Mouse (Mus musculus) heart, postnatal 0 days (tissue): ENCODE measurements around the gene Cd4. TPM values are rescaled to one million over a fixed set of nuclear protein-coding genes. Genes with fewer than 3 reads are reported as not detected.

Source experiments
- ATAC-seq: fragments of 200-750 bp; cut with Nextera tagmentation; 2 replicates; pipeline ENCODE4 v1.8.0; 2017; ENCODE audit warnings: low read depth, moderate number of reproducible peaks, moderate library complexity; ENCODE audit not compliant: insufficient read depth
- DNase-seq: peaks from one replicate; pipeline ENCODE4 v3.0.0-alpha.2; 2016; ENCODE audit warnings: low spot score
- H3K27ac ChIP-seq: fragments of 300-500 bp; sonication (generic); 2 replicates; pipeline ENCODE4 v1.5.1; 2014; ENCODE audit warnings: low read depth, mild to moderate bottlenecking
- H3K27me3 ChIP-seq: fragments of 300-500 bp; sonication (generic); 2 replicates; pipeline ENCODE4 v1.6.1; 2014; ENCODE audit warnings: low read length, mixed read lengths; ENCODE audit not compliant: control insufficient read depth, insufficient read depth
- H3K36me3 ChIP-seq: fragments of 300-500 bp; sonication (generic); replicated peaks from 2 replicates; pipeline ENCODE4 v1.6.1; 2014; ENCODE audit warnings: low read length, mixed read lengths; ENCODE audit not compliant: control insufficient read depth, insufficient read depth
- H3K4me1 ChIP-seq: fragments of 300-500 bp; sonication (generic); 2 replicates; pipeline ENCODE4 v1.6.1; 2014; ENCODE audit warnings: antibody characterized with exemption; ENCODE audit not compliant: control insufficient read depth, insufficient read depth
- H3K4me2 ChIP-seq: fragments of 300-500 bp; sonication (generic); 2 replicates; pipeline ENCODE4 v1.6.1; 2014; ENCODE audit warnings: low read depth, mild to moderate bottlenecking, low read length, moderate library complexity
- H3K4me3 ChIP-seq: fragments of 300-500 bp; sonication (generic); 2 replicates; pipeline ENCODE4 v1.5.1; 2014; ENCODE audit warnings: low read depth, low read length
- H3K9ac ChIP-seq: fragments of 300-500 bp; sonication (generic); replicated peaks from 2 replicates; pipeline ENCODE4 v1.6.1; 2014; ENCODE audit warnings: low read depth, low read length, mixed read lengths
- H3K9me3 ChIP-seq: fragments of 300-500 bp; sonication (generic); replicated peaks from 2 replicates; pipeline ENCODE4 v1.6.1; 2016; ENCODE audit warnings: low read length; ENCODE audit not compliant: control insufficient read depth
- CTCF ChIP-seq: IDR thresholded peaks from 2 replicates; pipeline ENCODE4 v1.5.1; 2016; ENCODE audit warnings: antibody characterized with exemption, control low read depth, low read depth
- EP300 ChIP-seq: IDR thresholded peaks from 2 replicates; pipeline ENCODE4 v1.6.1; 2016; ENCODE audit warnings: antibody characterized with exemption, low read depth
- WGBS: fragments of 180-500 bp; shearing (Covaris S2); extraction: QIAGEN DNeasy Blood & Tissue Kit; methylation state at CpG from one replicate; pipeline ENCODE4 v1.1.7; 2014; 5-methylcytosine and 5-hydroxymethylcytosine counted together
- polyA plus RNA-seq: library from polyadenylated mRNA; unstranded; fragments of >200 nt; fragmentation: Nextera tagmentation; extraction: Ambion mirVana; gene quantifications from 2 replicates; pipeline ENCODE4 v1.2.1, GENCODE M21; 2015
- total RNA-seq: library from RNA; depleted of rRNA; stranded (reverse); fragments of >200 nt; gene quantifications from 2 replicates; pipeline ENCODE4 v1.2.3, GENCODE M21; 2014; ENCODE audit warnings: low replicate concordance; rRNA removed

The Cd4 gene
- total and polyA plus RNA-seq, 2 experiments from 2014 or later = 0.10 TPM; not detected in 1

- no peak overlapping the region for H3K9ac ChIP-seq
- ATAC-seq = no peak
These were observed 70.0 kb downstream of the Cd4 start for GRCm38 (mm10) chr6:124817971-124818370.

GRCm38 (mm10) chr6:124817563-124817962, 70.5 kb downstream of the Cd4 start:
- no peak overlapping the region for H3K4me2 ChIP-seq
- H3K27ac ChIP-seq = no peak overlapping the region
- no peak overlapping the region for H3K4me3 ChIP-seq
- TF ChIP-seq EP300 (no peak), CTCF (no peak)
- WGBS = 92% methylated on average over 8 of the region's 8 CpGs
- no peaks in the 10 kb centered on the region for H3K27me3 ChIP-seq
- no peaks in the 10 kb centered on the region for H3K9me3 ChIP-seq
- ATAC-seq = no peak
- H3K36me3 ChIP-seq = peaks cover 75% of the 10 kb centered on the region
- DNase-seq = no peak
- peaks cover 9% of the 10 kb centered on the region; the same call in 1 of the 2 replicates for H3K4me1 ChIP-seq
- H3K9ac ChIP-seq = no peak overlapping the region

More at GRCm38 (mm10) chr6:124817971-124818370, 70.0 kb downstream of the Cd4 start:
- H3K36me3 ChIP-seq = peaks cover 79% of the 10 kb centered on the region
- H3K4me2 ChIP-seq = no peak overlapping the region
- TF ChIP-seq CTCF (no peak), EP300 (no peak)
- WGBS = 82% methylated on average over 8 of the region's 8 CpGs
- DNase-seq = no peak
- 0 out of 2 replicates have a peak, but pooled peaks cover 6% of the 10 kb centered on the region for H3K4me1 ChIP-seq
- H3K9me3 ChIP-seq = no peaks in the 10 kb centered on the region
- no peaks in the 10 kb centered on the region for H3K27me3 ChIP-seq
- no peak overlapping the region for H3K27ac ChIP-seq
- no peak overlapping the region for H3K4me3 ChIP-seq

GRCm38 (mm10) chr6:124817125-124817524, 70.9 kb downstream of the Cd4 start:
- WGBS = 95% methylated on average over 11 of the region's 11 CpGs
- no peak for ATAC-seq
- H3K36me3 ChIP-seq = peaks cover 73% of the 10 kb centered on the region

GRCm38 (mm10) chr6:124816611-124817010, 71.4 kb downstream of the Cd4 start:
- H3K4me1 ChIP-seq = peaks cover 13% of the 10 kb centered on the region; the same call in 1 of the 2 replicates
- H3K9me3 ChIP-seq = no peaks in the 10 kb centered on the region
- 92% methylated on average over 4 of the region's 4 CpGs for WGBS
- H3K27ac ChIP-seq = no peak overlapping the region
- TF ChIP-seq CTCF (no peak), EP300 (no peak)
- H3K9ac ChIP-seq = no peak overlapping the region
- no peaks in the 10 kb centered on the region for H3K27me3 ChIP-seq
- no peak overlapping the region for H3K4me3 ChIP-seq
- H3K36me3 ChIP-seq = peaks cover 73% of the 10 kb centered on the region
- ATAC-seq = no peak
- H3K4me2 ChIP-seq = no peak overlapping the region
- no peak for DNase-seq

More at GRCm38 (mm10) chr6:124817125-124817524, 70.9 kb downstream of the Cd4 start:
- Histone ChIP-seq H3K4me1 (peaks cover 13% of the 10 kb centered on the region; the same call in 1 of the 2 replicates), H3K27ac (no peak overlapping the region), H3K9me3 (no peaks in the 10 kb centered on the region), H3K27me3 (no peaks in the 10 kb centered on the region), H3K4me3 (no peak overlapping the region), H3K9ac (no peak overlapping the region), H3K4me2 (no peak overlapping the region)
- no peak for TF ChIP-seq CTCF
- TF ChIP-seq EP300 = no peak
- DNase-seq = no peak

GRCm38 (mm10) chr6:124814858-124815774, 72.9 kb downstream of the Cd4 start:
- H3K4me2 ChIP-seq = no peak overlapping the region
- peaks cover 13% of the 10 kb centered on the region; the same call in 1 of the 2 replicates for H3K4me1 ChIP-seq
- WGBS = 76% methylated on average over 9 of the region's 9 CpGs
- ATAC-seq = no peak
- H3K9me3 ChIP-seq = no peaks in the 10 kb centered on the region
- no peak for DNase-seq
- H3K36me3 ChIP-seq = peaks cover 68% of the 10 kb centered on the region
- H3K27me3 ChIP-seq = no peaks in the 10 kb centered on the region
- no peak overlapping the region for H3K4me3 ChIP-seq
- H3K27ac ChIP-seq = no peak overlapping the region
- no peak overlapping the region for H3K9ac ChIP-seq
- TF ChIP-seq EP300 (no peak), CTCF (no peak)

Other genes starting within 250 kb of the Cd4 start
- 49.3 and 50.5 TPM in 2 replicates for gene Lpcat3, start 225.2 kb downstream of the Cd4 start, total RNA-seq
- gene Lpcat3, start 225.2 kb downstream of the Cd4 start, polyA plus RNA-seq = 61.1 and 62.7 TPM in 2 replicates
- gene Emg1, start 176.0 kb downstream of the Cd4 start, total RNA-seq = 94.9 and 106 TPM in 2 replicates
- 85.6 and 97.0 TPM in 2 replicates for gene Emg1, start 176.0 kb downstream of the Cd4 start, polyA plus RNA-seq
- 407 and 409 TPM in 2 replicates for gene Phb2, start 175.9 kb downstream of the Cd4 start, total RNA-seq
- gene Phb2, start 175.9 kb downstream of the Cd4 start, polyA plus RNA-seq = 423 and 432 TPM in 2 replicates
- gene Ptpn6, start 149.5 kb downstream of the Cd4 start, total RNA-seq = 2.4 and 6.3 TPM in 2 replicates
- 4.3 and 4.5 TPM in 2 replicates for gene Ptpn6, start 149.5 kb downstream of the Cd4 start, polyA plus RNA-seq
- 119 and 153 TPM in 2 replicates for gene Grcc10, start 146.8 kb downstream of the Cd4 start, total RNA-seq
- gene Grcc10, start 146.8 kb downstream of the Cd4 start, polyA plus RNA-seq = 492 and 535 TPM in 2 replicates
- gene Gm45234, start 132.2 kb downstream of the Cd4 start, total RNA-seq = not detected in 2 replicates
- not detected in 2 replicates for gene Gm45234, start 132.2 kb downstream of the Cd4 start, polyA plus RNA-seq
- 7.8 and 8.5 TPM in 2 replicates for gene Atn1, start 131.7 kb downstream of the Cd4 start, total RNA-seq
- gene Atn1, start 131.7 kb downstream of the Cd4 start, polyA plus RNA-seq = 5.4 and 6.0 TPM in 2 replicates
- gene Eno2, start 118.5 kb downstream of the Cd4 start, total RNA-seq = 1.7 and 4.1 TPM in 2 replicates
- 1.3 and 1.5 TPM in 2 replicates for gene Eno2, start 118.5 kb downstream of the Cd4 start, polyA plus RNA-seq
- not detected in 2 replicates for gene Lrrc23, start 108.5 kb downstream of the Cd4 start, total RNA-seq
- gene Lrrc23, start 108.5 kb downstream of the Cd4 start, polyA plus RNA-seq = 0.95 TPM in 1 of 2 replicates, not detected in the other
- gene Spsb2, start 79.6 kb downstream of the Cd4 start, total RNA-seq = 5.9 and 17.6 TPM in 2 replicates
- 7.0 and 7.7 TPM in 2 replicates for gene Spsb2, start 79.6 kb downstream of the Cd4 start, polyA plus RNA-seq
- gene Tpi1, start 73.9 kb downstream of the Cd4 start, total RNA-seq = 1,544 and 1,648 TPM in 2 replicates
- 1,138 and 1,142 TPM in 2 replicates for gene Tpi1, start 73.9 kb downstream of the Cd4 start, polyA plus RNA-seq
- 92.2 and 126 TPM in 2 replicates for gene Usp5, start 58.7 kb downstream of the Cd4 start, total RNA-seq
- gene Usp5, start 58.7 kb downstream of the Cd4 start, polyA plus RNA-seq = 66.4 and 73.5 TPM in 2 replicates
- 95.9 and 127 TPM in 2 replicates for gene Cdca3, start 58.7 kb downstream of the Cd4 start, total RNA-seq
- 51.6 and 52.9 TPM in 2 replicates for gene Cdca3, start 58.7 kb downstream of the Cd4 start, polyA plus RNA-seq
- gene Gnb3, start 47.9 kb downstream of the Cd4 start, total RNA-seq = 0.50 and 4.2 TPM in 2 replicates
- gene Gnb3, start 47.9 kb downstream of the Cd4 start, polyA plus RNA-seq = 2.8 and 3.3 TPM in 2 replicates
- 38.5 and 41.1 TPM in 2 replicates for gene P3h3, start 30.5 kb downstream of the Cd4 start, total RNA-seq
- gene P3h3, start 30.5 kb downstream of the Cd4 start, polyA plus RNA-seq = 7.2 and 7.6 TPM in 2 replicates
- 2.9 and 9.7 TPM in 2 replicates for gene Gpr162, start 24.2 kb downstream of the Cd4 start, total RNA-seq
- 1.2 and 1.5 TPM in 2 replicates for gene Gpr162, start 24.2 kb downstream of the Cd4 start, polyA plus RNA-seq
- gene Lag3, start 23.5 kb upstream of the Cd4 start, total RNA-seq = 0.11 and 0.27 TPM in 2 replicates
- 0.82 and 0.85 TPM in 2 replicates for gene Lag3, start 23.5 kb upstream of the Cd4 start, polyA plus RNA-seq
- gene Ptms, start 31.9 kb upstream of the Cd4 start, total RNA-seq = 323 and 565 TPM in 2 replicates
- 221 and 246 TPM in 2 replicates for gene Ptms, start 31.9 kb upstream of the Cd4 start, polyA plus RNA-seq
- 333 and 532 TPM in 2 replicates for gene Mlf2, start 43.2 kb upstream of the Cd4 start, total RNA-seq
- 296 and 298 TPM in 2 replicates for gene Mlf2, start 43.2 kb upstream of the Cd4 start, polyA plus RNA-seq
- gene Cops7a, start 77.3 kb upstream of the Cd4 start, total RNA-seq = 203 and 241 TPM in 2 replicates
- 130 and 134 TPM in 2 replicates for gene Cops7a, start 77.3 kb upstream of the Cd4 start, polyA plus RNA-seq
- gene Pianp, start 108.5 kb upstream of the Cd4 start, total RNA-seq = not detected in 2 replicates
- 0.37 TPM in 2 replicates for gene Pianp, start 108.5 kb upstream of the Cd4 start, polyA plus RNA-seq
- 18.4 and 20.4 TPM in 2 replicates for gene Zfp384, start 120.9 kb upstream of the Cd4 start, total RNA-seq
- gene Zfp384, start 120.9 kb upstream of the Cd4 start, polyA plus RNA-seq = 5.4 and 5.5 TPM in 2 replicates
- 41.9 and 48.7 TPM in 2 replicates for gene Ing4, start 151.5 kb upstream of the Cd4 start, total RNA-seq
- 54.1 and 59.1 TPM in 2 replicates for gene Ing4, start 151.5 kb upstream of the Cd4 start, polyA plus RNA-seq
- 2.6 and 6.0 TPM in 2 replicates for gene Acrbp, start 161.5 kb upstream of the Cd4 start, total RNA-seq
- gene Acrbp, start 161.5 kb upstream of the Cd4 start, polyA plus RNA-seq = 2.2 and 2.7 TPM in 2 replicates
- gene Lpar5, start 179.7 kb upstream of the Cd4 start, total RNA-seq = not detected in 2 replicates
- gene Lpar5, start 179.7 kb upstream of the Cd4 start, polyA plus RNA-seq = 0.12 TPM in 1 of 2 replicates, not detected in the other
- gene Chd4, start 207.8 kb upstream of the Cd4 start, total RNA-seq = 82.2 and 98.0 TPM in 2 replicates
- 55.5 and 58.1 TPM in 2 replicates for gene Chd4, start 207.8 kb upstream of the Cd4 start, polyA plus RNA-seq
- 21.4 and 22.9 TPM in 2 replicates for gene Nop2, start 243.7 kb upstream of the Cd4 start, total RNA-seq
- gene Nop2, start 243.7 kb upstream of the Cd4 start, polyA plus RNA-seq = 20.6 and 25.3 TPM in 2 replicates